Mouse (Mus musculus) layer of hippocampus, postnatal 14 days (tissue): ENCODE data around the gene Spg20. TPM values are rescaled to one million over a fixed set of nuclear protein-coding genes. Genes with fewer than 3 reads are reported as not detected.

Experiments used
- DNase-seq, 2 experiments: peaks; one replicate each; pipeline ENCODE4 v3.0.0; 2021 to 2022; ENCODE audit warnings: low spot score in 2 of 2, mixed read lengths in 1 of 2
- total RNA-seq, 2 experiments: library from RNA; stranded (reverse); gene quantifications; 2 replicates each; pipeline ENCODE4 v1.2.3; 2021

Gene Spg20
- total RNA-seq, 2 experiments from 2014 or later = 24.6 to 27.0 TPM

DNA sequence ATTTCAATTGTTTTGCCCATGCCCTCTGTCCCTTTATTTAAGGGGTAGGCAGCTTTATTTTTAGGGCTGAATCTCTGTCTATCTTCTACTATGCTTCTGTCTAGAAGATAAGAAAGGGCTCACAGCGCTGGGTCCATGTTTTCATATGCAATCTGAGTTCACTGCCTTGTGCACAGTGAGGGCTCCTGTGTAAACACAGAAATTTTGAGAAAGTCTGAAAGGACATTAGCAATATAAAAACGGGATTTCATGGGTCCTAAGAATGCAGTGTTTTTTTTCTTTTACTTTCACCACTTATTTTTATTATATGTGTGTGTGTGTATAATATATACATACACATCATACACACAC is 15.3 kb upstream of the Spg20 start:
- DNase-seq = no peak

DNA sequence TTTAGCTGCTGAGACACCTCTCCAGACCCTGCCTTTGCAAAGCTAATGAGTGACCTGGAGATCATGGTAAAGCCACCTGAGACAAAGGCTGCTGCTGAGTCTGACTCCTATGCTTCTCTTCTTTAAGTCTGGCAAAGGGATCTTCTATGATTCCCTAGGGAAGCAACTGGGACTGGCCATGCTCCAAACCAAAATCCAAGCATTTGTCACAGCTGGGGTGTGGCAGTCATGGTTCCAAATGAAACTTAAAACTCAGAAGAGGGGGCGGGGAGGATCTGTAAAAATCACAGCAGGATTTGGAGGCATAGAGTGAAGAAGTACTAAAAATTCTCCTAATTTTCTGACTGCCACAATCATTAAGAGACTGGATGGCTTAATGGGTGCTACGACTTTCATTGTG is 14.7 kb upstream of the Spg20 start:
- DNase-seq = no peak

DNA sequence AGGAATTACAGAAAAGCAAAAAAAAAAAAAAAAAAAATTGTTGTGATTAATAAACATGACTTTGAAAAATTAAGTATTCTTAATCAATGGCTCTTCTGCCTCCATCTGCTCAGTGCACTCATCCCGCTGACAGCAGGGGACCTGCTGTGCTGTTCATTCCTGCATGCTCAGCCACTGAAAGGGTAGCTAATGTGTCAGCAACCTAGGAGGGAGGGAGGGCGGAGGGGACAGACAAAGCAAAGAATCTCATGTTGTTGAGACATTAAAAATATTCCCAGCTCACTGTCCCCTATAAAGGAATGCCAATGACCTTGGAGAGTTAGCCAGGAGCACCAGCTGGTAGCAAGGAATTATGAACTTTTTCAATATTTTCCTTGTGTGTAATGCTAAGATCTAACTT is 13.9 kb upstream of the Spg20 start:
- DNase-seq = no peak

DNA sequence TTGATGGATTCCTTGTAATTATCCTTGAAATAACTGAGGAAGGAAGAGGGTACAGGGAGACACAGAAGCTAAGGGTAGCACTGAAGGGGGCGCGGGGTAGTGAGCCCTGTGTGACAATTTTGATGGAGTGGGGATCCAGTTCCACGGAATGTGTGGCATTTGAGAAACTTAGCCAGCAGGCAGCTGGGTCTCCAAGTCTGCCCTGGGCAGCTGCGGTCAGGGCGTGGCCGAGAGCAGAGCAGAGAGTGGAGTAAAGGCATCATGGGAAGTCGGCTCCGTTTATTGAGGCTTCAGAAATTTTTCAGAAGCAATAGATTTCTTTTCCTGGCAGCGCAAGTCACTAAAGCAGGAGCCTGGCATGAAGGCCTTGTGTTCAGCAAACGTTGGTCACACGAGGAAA is 12.9 kb upstream of the Spg20 start:
- DNase-seq = no peak

DNA sequence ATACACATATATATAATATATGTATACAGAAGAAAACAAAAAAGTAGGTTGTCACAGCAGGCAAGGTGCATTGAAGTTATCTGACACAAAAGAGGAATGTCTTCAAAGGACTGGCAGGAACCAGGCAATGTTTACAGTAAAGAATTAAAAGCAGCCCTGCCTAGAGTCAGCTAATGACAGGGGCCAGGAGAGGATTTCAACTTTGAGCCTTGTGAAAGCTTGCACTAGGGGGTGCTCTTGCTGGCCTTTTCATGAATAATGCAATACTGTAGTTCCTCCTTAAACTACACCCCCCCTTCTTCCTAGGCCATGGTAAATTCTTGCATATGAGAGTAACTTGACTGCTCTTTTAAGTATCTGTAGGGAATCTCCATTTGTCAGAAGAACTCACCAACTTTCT is 10.8 kb upstream of the Spg20 start:
- DNase-seq = no peak

DNA sequence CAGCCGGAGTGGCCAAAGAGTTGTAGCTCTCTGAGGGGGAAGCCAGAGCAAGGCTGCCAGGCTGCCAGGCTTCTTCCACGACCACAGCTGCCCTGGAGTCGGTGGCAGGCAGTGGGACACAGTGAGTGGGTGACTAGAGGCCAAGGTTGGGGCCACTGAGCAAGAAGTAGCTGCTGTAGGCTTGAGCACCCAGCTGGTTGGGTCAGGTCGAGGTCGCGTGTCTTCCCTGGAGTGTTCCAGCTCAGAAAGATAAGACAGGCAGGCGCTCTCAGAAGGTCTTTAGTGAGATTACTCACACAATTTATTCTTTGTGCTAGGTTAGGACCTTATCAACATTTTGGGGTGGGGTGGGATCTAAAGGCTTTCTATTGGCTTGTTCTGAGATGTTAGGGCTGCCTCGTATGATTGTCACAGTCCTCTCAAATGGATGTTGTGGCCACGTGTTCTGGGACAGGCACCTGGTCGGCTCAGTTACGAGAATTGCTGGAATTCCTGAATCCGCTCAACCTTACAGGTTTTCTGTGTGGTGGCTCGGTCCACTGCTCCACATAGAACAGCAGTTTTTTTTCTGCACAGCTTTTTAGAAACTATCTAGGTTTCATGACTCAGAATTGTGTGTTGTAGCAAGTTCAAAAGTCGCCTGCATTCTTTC is 6.4 kb upstream of the Spg20 start:
- DNase-seq = no peak

DNA sequence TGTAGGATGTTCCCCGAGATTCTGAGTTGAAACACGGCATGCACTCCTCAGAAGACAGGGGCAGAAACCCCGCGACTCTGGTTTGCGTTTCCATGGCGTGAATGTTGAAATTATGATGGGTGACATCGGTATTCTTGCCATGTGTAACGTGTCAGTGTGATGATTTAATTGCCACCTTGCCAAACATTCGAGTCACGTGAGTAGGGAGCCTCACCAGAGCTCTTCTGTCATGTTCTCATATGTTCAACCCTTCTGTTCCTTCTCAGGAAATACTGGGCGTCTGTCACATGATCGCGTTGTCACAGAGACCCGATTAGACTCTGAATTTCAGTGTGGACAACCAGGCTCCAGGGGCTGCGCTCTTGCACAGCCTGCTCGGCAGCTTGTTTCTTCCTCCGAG is 5.9 kb upstream of the Spg20 start:
- no peak for DNase-seq

DNA sequence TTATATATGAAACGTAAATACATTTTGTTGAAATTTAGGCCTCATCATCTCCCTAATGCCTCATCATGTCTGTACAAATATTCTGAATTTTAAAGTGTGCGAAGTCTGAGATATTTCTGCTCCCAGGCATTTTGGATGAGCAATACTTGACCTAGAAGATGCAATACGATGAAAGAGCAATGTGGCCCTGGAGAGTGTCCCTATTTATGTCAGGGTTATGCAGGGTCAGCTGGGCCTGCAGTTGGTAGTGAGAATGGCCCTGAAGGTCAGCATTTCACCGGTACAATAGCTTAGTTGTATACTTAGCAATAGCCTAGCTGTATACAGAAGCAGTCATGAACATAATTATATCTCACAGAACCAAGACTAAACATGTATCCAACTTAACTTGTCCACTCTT is 2.8 kb upstream of the Spg20 start:
- DNase-seq = no peak

DNA sequence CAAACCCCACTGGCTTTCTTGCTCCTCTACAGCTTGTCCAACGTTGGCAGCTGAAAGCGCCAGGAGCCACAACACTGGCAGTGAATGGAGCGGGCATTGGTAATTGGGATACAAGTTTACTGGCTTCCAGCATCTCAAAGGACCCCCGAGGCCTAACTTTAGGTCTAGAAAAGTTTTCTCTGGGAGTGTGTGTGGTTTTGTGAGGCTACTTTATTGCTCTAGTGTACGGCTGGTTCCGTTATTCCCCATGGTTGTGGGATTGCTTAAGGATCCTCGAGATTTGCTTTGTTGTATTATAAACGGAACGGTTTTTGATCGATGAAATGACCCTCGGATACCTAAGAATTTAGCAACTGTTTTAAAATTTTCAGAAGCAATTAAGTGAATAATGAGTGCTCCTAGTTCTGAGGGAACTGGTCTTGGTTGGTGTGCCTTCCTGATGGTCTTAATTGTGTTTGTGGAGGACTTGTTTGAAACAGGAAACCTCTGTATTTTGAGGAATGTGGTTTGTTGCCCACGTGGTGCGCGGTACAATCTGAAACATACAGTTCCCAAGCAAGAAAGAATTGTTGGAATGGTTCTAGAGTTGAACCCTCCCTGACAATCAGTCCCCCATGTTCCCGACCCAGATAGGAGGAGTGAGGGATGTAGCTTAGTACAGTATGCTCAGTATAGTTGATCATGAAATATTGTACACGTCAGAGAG is 955 bp downstream of the Spg20 start:
- DNase-seq = no peak

DNA sequence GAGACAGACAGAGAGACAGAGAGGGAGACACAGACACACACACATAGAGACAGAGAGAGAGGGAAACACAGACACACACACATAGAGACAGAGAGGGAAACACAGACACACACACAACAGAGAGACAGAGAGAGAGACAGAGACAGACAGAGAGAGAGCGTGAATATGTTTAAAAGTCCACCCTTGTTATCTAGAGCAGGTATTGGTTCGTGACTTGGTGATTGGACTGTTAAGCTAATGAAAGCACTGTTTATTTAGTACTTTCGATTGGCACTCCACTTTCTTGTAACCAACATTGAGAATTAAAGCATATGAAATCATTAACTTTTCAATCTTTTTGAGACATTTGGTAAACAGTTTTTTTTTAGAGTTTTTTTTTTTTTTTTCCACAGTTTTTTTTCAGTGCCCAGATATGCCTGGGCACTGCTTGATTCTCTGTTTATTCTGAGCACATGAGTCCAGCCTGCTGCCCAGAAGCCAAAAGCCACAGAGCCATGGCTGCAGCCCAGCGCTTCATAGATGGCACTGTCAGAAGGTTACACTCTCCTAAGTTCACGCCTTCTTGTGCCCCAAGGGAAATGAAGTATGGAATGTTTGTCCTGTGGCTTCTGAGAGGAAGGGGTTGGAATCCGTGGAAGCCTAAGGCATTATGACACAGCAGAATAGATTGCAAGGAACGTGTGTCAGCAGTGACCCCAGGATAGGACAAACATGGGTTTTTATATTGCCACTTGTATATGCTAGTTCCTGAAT is 2.6 kb downstream of the Spg20 start:
- DNase-seq = no peak

DNA sequence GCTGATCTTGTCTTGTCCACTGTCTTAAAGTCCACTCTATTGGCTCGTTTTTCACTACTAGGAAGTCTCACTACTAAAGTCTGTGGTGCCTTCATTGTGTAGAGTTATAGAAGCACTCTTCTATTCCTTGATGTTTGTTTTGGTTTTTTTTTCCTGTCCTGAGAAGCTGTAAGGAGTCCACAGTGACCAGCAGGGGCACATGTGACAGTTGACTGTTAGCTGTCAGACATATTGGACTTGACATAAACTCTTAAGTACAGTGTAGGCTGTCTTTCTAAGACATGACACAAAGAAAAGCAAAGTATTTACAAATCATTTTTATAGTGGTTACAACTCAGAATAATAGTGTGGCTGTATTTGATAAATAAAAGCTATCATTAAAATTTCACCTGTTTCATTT is 3.2 kb downstream of the Spg20 start:
- DNase-seq = no peak

DNA sequence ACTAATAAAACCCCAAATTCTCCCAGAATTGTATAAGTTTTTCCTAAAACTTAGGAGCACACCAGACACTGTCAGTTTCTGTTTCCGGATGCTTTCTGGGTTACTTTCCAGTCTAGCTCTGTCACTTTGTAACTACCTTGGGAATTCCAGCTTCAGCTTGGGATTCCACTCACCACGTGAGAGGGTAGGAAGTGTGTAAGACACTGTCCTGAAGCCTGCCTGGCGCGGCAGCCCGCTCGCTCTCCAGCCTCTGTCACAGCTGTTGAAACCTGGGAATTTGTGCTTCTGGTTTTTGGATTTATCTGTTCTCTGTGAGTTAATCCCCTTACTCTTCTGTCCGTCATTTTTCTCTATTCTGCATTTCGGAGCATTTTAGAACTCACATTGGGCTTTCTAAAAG is 4.1 kb downstream of the Spg20 start:
- no peak for DNase-seq

DNA sequence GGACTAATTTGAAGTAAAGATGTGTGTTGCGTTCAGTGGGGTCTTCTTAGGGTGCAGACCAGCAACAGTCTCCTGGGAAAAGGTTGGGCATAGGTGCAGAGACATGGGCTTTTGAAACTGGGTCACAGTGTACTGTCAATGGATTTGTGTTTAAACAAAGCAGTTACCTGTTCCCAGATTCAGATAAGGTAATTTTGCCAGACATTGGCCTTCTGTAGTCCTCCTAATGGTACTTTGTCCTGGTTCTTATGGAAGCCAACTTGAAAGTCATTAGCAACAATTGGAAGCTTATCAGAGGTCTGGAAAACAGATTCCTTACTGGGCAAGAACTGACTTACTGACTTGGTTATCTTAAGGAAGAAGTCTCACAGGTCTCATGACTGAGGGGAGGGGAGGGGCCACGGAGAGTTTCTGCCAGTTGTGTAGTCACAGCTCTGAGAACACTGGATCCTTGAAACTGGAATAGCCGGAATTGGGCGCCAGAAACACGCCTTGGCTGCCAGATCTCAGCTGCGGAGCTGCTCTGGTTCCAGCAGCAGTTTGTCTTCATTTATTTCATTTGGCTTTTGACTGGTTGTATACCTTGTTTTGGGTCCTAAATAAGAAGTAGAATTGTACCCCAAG is 7.5 kb downstream of the Spg20 start:
- DNase-seq = no peak

DNA sequence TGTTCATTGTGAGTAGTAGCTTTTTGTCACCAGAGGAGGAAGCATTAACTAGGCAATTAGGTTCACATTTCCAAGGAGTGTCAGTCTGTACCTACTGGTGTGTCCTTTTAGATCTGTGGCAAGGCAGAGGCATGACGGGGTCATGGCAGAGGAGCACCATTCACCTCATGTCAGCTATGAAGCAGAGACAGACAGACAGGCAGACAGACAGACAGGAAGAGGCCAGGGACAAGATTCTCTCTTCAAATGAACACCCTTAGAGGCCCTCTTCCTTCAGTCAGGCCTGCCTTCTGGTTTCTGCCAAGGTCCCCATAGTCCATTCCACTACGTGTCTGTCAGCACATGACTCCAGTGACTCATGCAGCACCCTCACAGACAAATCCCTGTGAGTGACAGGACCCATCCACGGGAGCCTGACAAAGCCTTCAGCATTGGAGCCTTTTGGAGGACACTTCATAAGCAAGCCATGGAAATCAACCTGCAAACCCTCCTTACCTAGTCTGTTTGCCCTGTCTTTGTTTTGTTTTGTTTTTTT is 10.5 kb downstream of the Spg20 start:
- no peak for DNase-seq

DNA sequence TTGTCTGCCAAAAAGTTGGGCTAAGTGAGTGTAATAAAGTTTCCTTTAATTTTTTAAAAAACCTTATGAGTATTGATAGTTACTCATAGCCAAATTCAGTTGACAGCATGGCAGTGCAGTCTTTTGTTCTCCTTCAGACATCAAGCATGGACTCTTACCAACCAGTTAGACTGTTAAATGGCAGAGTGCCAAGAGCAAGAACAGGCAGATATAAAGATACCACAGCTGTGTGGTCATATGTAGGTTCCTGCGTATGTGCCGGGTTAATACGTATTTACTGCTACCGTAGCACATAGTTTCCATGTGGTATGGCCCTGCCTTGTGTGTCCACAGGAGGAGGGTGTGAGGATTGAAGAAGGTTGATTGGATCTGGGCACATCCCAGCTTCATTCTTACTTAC is 11.2 kb downstream of the Spg20 start:
- DNase-seq = no peak

DNA sequence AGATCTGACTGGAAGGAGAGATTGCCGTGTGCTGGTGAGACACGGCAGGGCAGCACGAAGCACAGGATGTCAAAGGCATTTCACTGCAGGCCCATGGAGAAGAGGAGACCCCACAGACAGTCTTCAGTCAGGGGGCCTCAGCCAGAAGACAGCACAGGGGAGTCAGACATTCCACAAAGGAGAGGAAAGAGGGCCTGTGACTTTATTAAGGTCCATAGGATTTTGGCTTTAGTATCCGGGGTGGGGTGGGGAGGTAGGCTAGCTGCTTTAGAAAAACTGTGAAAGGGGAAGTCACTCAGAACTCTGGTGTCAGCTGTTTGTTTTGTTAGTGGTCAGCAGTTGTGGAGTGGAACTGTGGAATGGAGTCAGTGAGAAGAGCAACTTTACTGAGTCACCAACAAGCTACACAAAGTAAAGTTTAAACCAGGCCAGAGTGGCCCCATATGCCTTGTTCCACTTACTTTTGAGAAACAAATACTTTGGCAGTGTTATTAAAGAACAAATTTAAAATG is 17.3 kb downstream of the Spg20 start:
- DNase-seq = no peak

DNA sequence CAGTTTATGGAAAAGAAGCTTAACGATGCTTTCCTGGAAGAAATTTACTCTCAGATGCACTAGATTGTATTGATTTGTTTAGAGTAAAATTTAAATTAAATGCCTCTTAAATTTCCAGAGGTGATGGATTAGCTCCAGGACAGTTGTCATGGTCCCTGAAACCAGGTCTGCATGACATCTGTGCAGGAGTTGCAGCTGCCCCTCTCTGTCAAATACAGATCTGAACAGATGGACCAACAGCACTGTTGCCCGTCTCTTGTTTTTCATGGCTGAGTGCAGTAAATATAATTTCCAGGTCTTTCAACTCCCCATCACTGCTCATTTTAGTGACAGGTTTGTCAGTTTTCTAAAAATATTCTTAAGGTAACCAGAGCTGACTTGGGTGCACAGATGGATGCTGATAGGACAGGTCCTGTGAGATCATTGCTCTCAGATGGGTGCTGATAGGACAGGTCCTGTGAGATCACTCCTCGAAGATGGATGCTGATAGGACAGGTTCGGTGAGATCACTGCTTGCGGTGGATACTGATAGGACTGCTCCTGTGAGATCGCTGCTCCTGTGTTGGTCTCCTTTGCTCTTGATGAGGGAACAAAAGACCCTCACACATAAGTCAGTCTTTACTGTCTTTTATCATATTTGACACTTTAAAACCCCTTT is 19.8 kb downstream of the Spg20 start:
- no peak for DNase-seq

DNA sequence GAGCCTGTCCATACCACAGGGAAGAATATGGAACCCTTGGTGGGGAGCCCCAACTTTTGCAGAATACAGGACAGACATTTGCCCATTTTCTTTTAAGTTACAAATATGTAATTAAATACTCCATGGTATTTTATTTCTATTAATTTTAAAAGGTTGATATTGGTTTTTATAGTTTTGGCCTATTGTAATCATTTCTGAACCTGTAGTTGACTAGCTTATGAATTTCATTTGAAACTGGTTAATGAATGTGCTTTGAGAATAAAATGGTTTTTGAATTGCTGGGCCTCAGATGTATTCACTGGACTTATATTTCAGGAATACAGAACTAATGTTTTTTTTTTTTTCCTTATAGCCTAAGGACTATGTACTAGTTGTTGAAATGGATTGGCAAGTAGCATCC is 25.1 kb downstream of the Spg20 start, which contains the start of gene Ccdc169:
Gene Ccdc169, plus strand, starts transcription at position 301 of the 400 bp plus-strand sequence.
- no peak for DNase-seq

DNA sequence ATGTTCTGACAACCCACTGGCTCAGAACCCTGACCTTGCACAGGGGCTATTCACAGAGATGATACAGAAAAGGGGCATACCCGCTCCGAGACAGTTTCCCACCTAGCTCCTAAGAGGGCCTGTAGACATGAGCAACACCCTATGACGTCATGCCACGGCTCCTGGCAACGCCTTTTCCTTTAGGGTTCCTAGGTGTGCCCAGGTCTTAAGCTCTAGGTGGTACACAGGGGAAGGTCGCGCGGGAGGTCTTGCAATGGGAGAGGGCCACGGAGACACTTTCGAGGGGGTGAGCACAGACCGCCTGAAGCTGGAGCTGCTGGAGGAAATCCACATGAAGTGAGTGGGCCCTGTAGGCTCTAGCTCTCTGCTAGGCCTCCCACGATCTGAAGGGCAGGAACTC is 27.9 kb downstream of the Spg20 start:
- no peak for DNase-seq

DNA sequence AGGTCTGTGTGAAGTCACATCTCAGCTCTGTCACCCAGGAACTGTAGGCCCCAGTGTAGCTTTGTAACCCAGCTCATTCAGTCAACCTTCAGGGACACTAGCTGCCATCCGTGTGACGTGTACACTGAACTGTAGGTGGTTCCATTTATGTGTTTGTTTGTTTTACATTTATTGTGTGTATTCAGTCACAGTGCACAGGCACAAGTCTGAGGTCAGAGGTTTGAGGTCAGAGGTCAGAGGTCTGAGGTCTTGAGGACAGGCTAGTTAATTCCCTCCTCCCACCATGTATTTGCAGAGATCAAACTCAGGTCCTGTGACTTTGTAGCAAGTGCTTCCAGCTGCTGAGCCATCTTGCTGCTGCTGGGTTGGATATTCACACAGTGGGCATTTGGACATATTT is 29.5 kb downstream of the Spg20 start:
- no peak for DNase-seq

DNA sequence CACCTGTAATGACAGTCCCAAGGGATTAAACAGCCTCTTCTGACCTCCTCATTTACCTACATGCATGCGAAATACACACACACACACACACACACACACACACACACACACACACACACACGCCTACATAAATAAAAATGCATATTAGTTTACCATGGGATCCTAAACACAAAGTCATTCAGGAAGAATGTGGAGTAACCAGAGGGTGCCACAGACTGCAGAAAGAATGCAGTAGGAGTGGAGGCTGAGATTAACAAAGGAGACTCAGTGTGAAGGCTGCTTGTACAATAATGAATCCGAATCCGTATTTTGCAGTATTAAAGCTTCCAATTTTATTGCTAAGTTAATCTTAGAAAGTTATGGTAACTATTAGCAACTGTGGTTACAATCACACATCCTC is 33.0 kb downstream of the Spg20 start:
- DNase-seq = no peak
